Mouse (Mus musculus) testis, adult 2 months (tissue): Measurements from ENCODE around the gene Sox6.

Experiments
- CTCF ChIP-seq: fragments of 200-500 bp; IDR thresholded peaks from 2 replicates; pipeline ENCODE4 v1.5.1; 2012; ENCODE audit warnings: low read depth, mild to moderate bottlenecking, inconsistent platforms, low read length, moderate library complexity; ENCODE audit not compliant: control insufficient read depth, insufficient read depth, insufficient replicate concordance
- POLR2A ChIP-seq: fragments of 200-500 bp; IDR thresholded peaks from 2 replicates; pipeline ENCODE4 v1.6.1; 2012; ENCODE audit warnings: low read depth, mild to moderate bottlenecking, inconsistent platforms, low read length, moderate library complexity; ENCODE audit not compliant: control insufficient read depth

DNA sequence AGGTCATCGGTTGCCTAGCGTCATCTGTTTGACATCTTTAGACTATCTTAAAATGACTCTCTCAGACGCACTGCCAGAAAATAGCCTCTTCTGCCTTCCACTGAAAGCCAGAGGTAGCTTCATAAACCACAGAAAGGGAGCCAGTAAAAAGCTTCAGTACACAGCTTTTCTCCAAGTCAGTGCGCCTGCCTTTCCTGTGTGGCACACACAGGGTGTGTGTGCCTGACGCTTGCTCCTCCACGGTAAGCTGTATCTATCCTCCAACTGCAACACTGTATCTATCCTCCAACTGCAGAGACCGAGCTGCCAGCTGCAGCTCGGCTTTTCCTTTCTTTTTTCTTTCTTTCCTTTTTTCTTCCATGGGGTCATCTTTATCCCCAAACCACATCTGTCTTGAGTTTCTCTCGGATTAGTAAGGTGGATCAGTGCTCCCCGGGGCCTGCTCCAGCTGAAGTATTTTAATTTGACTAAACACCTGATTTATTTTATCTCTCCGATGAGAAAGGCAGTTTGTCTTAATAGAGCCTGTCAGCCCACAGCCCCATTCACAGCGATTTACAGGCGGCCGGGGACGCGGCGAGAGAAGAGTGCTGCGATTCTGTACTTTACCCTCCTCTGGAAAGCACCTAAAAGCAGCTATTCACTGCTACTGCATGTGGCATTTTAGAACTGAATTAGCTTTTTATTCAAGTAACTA, 371.8 kb downstream of the Sox6 start:
- TF ChIP-seq CTCF (no peak), POLR2A (0 out of 2 replicates have a peak, but pooled peaks have one; percentile 36)
